14 mouse cellular contexts compared by ENCODE assay signal in genomic region chr17:3286123-3286825, GRCm38 (mm10). TPM values are rescaled to one million over a fixed set of nuclear protein-coding genes. Genes with fewer than 3 reads are reported as not detected.
DNase-seq lines count a peak whose midpoint lies in the region; ATAC-seq and TF ChIP-seq lines count a peak whose summit lies in the region.
"Had no signal": no experiment of that assay in that cellular context is flagged by ENCODE, and none has a peak within 500 bp of the region (broad histone marks: within the 10 kb centered on the region; RNA-seq: fewer than 3 reads in every experiment).

No protein-coding gene starts in this region.

- no peaks in the 10 kb centered on the region for H3K9me3 ChIP-seq in lung, embryonic 14.5 days (ENCODE audit: low read depth, low read length)
- H3K9me3 ChIP-seq in hindbrain, embryonic 13.5 days, result no peaks in the 10 kb centered on the region
- no peaks in the 10 kb centered on the region for H3K9me3 ChIP-seq in limb, embryonic 12.5 days
- H3K9me3 ChIP-seq: forebrain, embryonic 10.5 days; kidney, embryonic 15.5 days had no signal

- peaks cover 7% of the 10 kb centered on the region for H3K4me1 ChIP-seq in lung, embryonic 14.5 days (ENCODE audit: insufficient read depth)
- peaks cover 11% of the 10 kb centered on the region for H3K4me1 ChIP-seq in hindbrain, embryonic 13.5 days (replicated peaks)
- H3K4me1 ChIP-seq in limb, embryonic 12.5 days (replicated peaks), result peaks cover 47% of the 10 kb centered on the region

- 54% methylated on average over 8 of the region's 8 CpGs for WGBS in lung, embryonic 14.5 days
- 72% methylated on average over 8 of the region's 8 CpGs for WGBS in hindbrain, embryonic 13.5 days
- WGBS in limb, embryonic 12.5 days, result 50% methylated on average over 8 of the region's 8 CpGs

- no peaks in the 10 kb centered on the region for H3K36me3 ChIP-seq in lung, embryonic 14.5 days (ENCODE audit: insufficient read depth)
- no peaks in the 10 kb centered on the region for H3K36me3 ChIP-seq in hindbrain, embryonic 13.5 days
- H3K36me3 ChIP-seq in limb, embryonic 12.5 days, result no peaks in the 10 kb centered on the region
- H3K36me3 ChIP-seq: forebrain, embryonic 10.5 days; kidney, embryonic 15.5 days had no signal

- no peak overlapping the region for H3K27ac ChIP-seq in lung, embryonic 14.5 days (ENCODE audit: low read depth)
- H3K27ac ChIP-seq in hindbrain, embryonic 13.5 days, result peak overlapping the region; percentile 83
- peak overlapping the region; percentile 92 for H3K27ac ChIP-seq in limb, embryonic 12.5 days
- H3K27ac ChIP-seq: kidney, embryonic 15.5 days had no signal

- TF ChIP-seq CTCF in lung, embryonic 14.5 days (IDR thresholded peaks at IDR 0.05; ENCODE audit: low read depth), result no peak

- no peak for ATAC-seq in lung, embryonic 14.5 days (ENCODE audit: insufficient read depth)
- no peak for ATAC-seq in hindbrain, embryonic 13.5 days (ENCODE audit: low FRiP score)
- no peak for ATAC-seq in limb, embryonic 12.5 days (ENCODE audit: insufficient number of reproducible peaks, insufficient read depth, low FRiP score, low TSS enrichment, low read depth)

- no peak overlapping the region for H3K4me3 ChIP-seq in lung, embryonic 14.5 days (ENCODE audit: low read depth, low read length)
- H3K4me3 ChIP-seq in hindbrain, embryonic 13.5 days, result no peak overlapping the region
- H3K4me3 ChIP-seq in limb, embryonic 12.5 days (replicated peaks), result no peak overlapping the region
- H3K4me3 ChIP-seq: forebrain, embryonic 10.5 days; kidney, embryonic 15.5 days had no signal

- no peak overlapping the region for H3K4me2 ChIP-seq in lung, embryonic 14.5 days
- no peak overlapping the region for H3K4me2 ChIP-seq in hindbrain, embryonic 13.5 days
- H3K4me2 ChIP-seq in limb, embryonic 12.5 days, result no peak overlapping the region
- H3K4me2 ChIP-seq: kidney, embryonic 15.5 days had no signal

- H3K27me3 ChIP-seq in lung, embryonic 14.5 days (ENCODE audit: insufficient read depth, low read length), result no peaks in the 10 kb centered on the region
- H3K27me3 ChIP-seq in hindbrain, embryonic 13.5 days, result no peaks in the 10 kb centered on the region
- H3K27me3 ChIP-seq in limb, embryonic 12.5 days, result no peaks in the 10 kb centered on the region
- H3K27me3 ChIP-seq: CH12.LX; kidney, embryonic 15.5 days had no signal

- DNase-seq in lung, embryonic 14.5 days, result peak; percentile 17
- no peak for DNase-seq in lung, postnatal 36 days
- DNase-seq in ZHBTc4 (ENCODE audit: low read depth, low spot score), result peak; percentile 38
- DNase-seq in layer of hippocampus, adult 9-11 months, result no peak
- no peak for DNase-seq in kidney, postnatal 14 days
- DNase-seq in adrenal gland, adult (ENCODE audit: inconsistent age in 2 of 2, low spot score in 1 of 2), result no peak
- DNase-seq: liver; right cerebral cortex, adult 18-20 months; thymus, postnatal 14 days had no signal

- no peak overlapping the region for H3K9ac ChIP-seq in lung, embryonic 14.5 days
- H3K9ac ChIP-seq in hindbrain, embryonic 13.5 days, result no peak overlapping the region
- no peak overlapping the region for H3K9ac ChIP-seq in limb, embryonic 12.5 days (replicated peaks)
- H3K9ac ChIP-seq: kidney, embryonic 15.5 days had no signal

RNA-seq across cellular contexts. Expression of gene Tiam2, which starts 40.1 kb away (rescaled TPM):
- polyA plus RNA-seq in lung, embryonic 14.5 days (2014; fragmentation: Nextera tagmentation; extraction: Ambion mirVana), result 6.5 and 7.3 TPM in 2 replicates
- polyA plus RNA-seq in hindbrain, embryonic 13.5 days (2015; fragmentation: Nextera tagmentation; extraction: Ambion mirVana), result 4.1 and 4.9 TPM in 2 replicates
- polyA plus RNA-seq in limb, embryonic 12.5 days (2016; fragmentation: Nextera tagmentation; extraction: Ambion mirVana), result 19.4 and 20.6 TPM in 2 replicates

Comparison
In these comparisons a context has a peak if more than half of its experiments do, and no peak if none do; other contexts are left out.
1. DNase-seq: peak in lung, embryonic 14.5 days (single experiment) and ZHBTc4 (single experiment); none in lung, postnatal 36 days (single experiment), layer of hippocampus, adult 9-11 months (single experiment), kidney, postnatal 14 days (single experiment) and adrenal gland, adult (0 of 2).